Mouse (Mus musculus): ENCODE measurements around the gene Trpm2. TPM values are rescaled to one million over a fixed set of nuclear protein-coding genes. Genes with fewer than 3 reads are reported as not detected.

Gene Trpm2
- total and polyA plus RNA-seq, 3 experiments = 0.14 to 4.1 (median 0.55) TPM

- peak overlapping the region; percentile 91; the same call in 1 of the 2 replicates for H3K4me3 ChIP-seq (ENCODE audit: low read depth, low read length)
- H3K9me3 ChIP-seq (replicated peaks) = no peaks in the 10 kb centered on the region
- TF ChIP-seq GATA1 (IDR thresholded peaks at IDR 0.05; ENCODE audit: borderline replicate concordance, low read length) (no peak), GATA2 (IDR thresholded peaks at IDR 0.05; ENCODE audit: borderline replicate concordance, low read depth, low read length) (no peak), TAL1 (conservative IDR thresholded peaks at IDR 0.05; ENCODE audit: low read depth, low read length) (no peak), CTCF (IDR thresholded peaks at IDR 0.05; ENCODE audit: low read depth, low read length) (no peak), POLR2AphosphoS5 (IDR thresholded peaks at IDR 0.05; ENCODE audit: insufficient replicate concordance, low read depth, low read length) (no peak)
- DNase-seq (ENCODE audit: low spot score) (no peak), ATAC-seq (ENCODE audit: extremely low read depth, insufficient number of reproducible peaks, low FRiP score, poor library complexity, severe bottlenecking) (no peak)
- H3K36me3 ChIP-seq (replicated peaks) = peaks cover 65% of the 10 kb centered on the region
- no peaks in the 10 kb centered on the region for H3K27me3 ChIP-seq (ENCODE audit: insufficient read depth, low read length)
- peaks cover 62% of the 10 kb centered on the region for H3K4me1 ChIP-seq (ENCODE audit: insufficient read depth, low read depth, low read length)
Observed at GRCm38 (mm10) chr10:78007203-78007602, 36.8 kb upstream of the Trpm2 start.

- ATAC-seq (ENCODE audit: extremely low read depth, insufficient number of reproducible peaks, low FRiP score, poor library complexity, severe bottlenecking) (no peak), DNase-seq (ENCODE audit: low spot score) (no peak)
- H3K4me3 ChIP-seq (ENCODE audit: low read depth, low read length) = peak overlapping the region; percentile 91; the same call in 1 of the 2 replicates
- H3K9me3 ChIP-seq (replicated peaks) = no peaks in the 10 kb centered on the region
- H3K4me1 ChIP-seq (ENCODE audit: insufficient read depth, low read depth, low read length) = peaks cover 70% of the 10 kb centered on the region
- TF ChIP-seq TAL1 (conservative IDR thresholded peaks at IDR 0.05; ENCODE audit: low read depth, low read length) (no peak), GATA1 (IDR thresholded peaks at IDR 0.05; ENCODE audit: borderline replicate concordance, low read length) (no peak), CTCF (IDR thresholded peaks at IDR 0.05; ENCODE audit: low read depth, low read length) (no peak), GATA2 (IDR thresholded peaks at IDR 0.05; ENCODE audit: borderline replicate concordance, low read depth, low read length) (no peak), POLR2AphosphoS5 (IDR thresholded peaks at IDR 0.05; ENCODE audit: insufficient replicate concordance, low read depth, low read length) (no peak)
- peaks cover 78% of the 10 kb centered on the region for H3K36me3 ChIP-seq (replicated peaks)
- no peaks in the 10 kb centered on the region for H3K27me3 ChIP-seq (ENCODE audit: insufficient read depth, low read length)
Observed at GRCm38 (mm10) chr10:78005791-78006438, 35.6 kb upstream of the Trpm2 start.

- Histone ChIP-seq H3K4me1 (ENCODE audit: insufficient read depth, low read depth, low read length) (peaks cover 63% of the 10 kb centered on the region), H3K27me3 (ENCODE audit: insufficient read depth, low read length) (no peaks in the 10 kb centered on the region), H3K9me3 (replicated peaks) (no peaks in the 10 kb centered on the region), H3K4me3 (ENCODE audit: low read depth, low read length) (peak overlapping the region; percentile 28; the same call in 1 of the 2 replicates), H3K36me3 (replicated peaks) (peaks cover 91% of the 10 kb centered on the region)
- ATAC-seq (ENCODE audit: extremely low read depth, insufficient number of reproducible peaks, low FRiP score, poor library complexity, severe bottlenecking) (no peak), DNase-seq (ENCODE audit: low spot score) (no peak)
- no peak for TF ChIP-seq GATA1 (IDR thresholded peaks at IDR 0.05; ENCODE audit: borderline replicate concordance, low read length)
- TF ChIP-seq TAL1 (conservative IDR thresholded peaks at IDR 0.05; ENCODE audit: low read depth, low read length) = no peak
- no peak for TF ChIP-seq CTCF (IDR thresholded peaks at IDR 0.05; ENCODE audit: low read depth, low read length)
- TF ChIP-seq POLR2AphosphoS5 (IDR thresholded peaks at IDR 0.05; ENCODE audit: insufficient replicate concordance, low read depth, low read length) = no peak
- no peak for TF ChIP-seq GATA2 (IDR thresholded peaks at IDR 0.05; ENCODE audit: borderline replicate concordance, low read depth, low read length)
Observed at GRCm38 (mm10) chr10:78004479-78005100, 34.2 kb upstream of the Trpm2 start.

GRCm38 (mm10) chr10:78002316-78002715 lies 32.0 kb upstream of the Trpm2 start:
- H3K27me3 ChIP-seq (ENCODE audit: insufficient read depth, low read length) = no peaks in the 10 kb centered on the region
- TF ChIP-seq POLR2AphosphoS5 (IDR thresholded peaks at IDR 0.05; ENCODE audit: insufficient replicate concordance, low read depth, low read length) (no peak), CTCF (IDR thresholded peaks at IDR 0.05; ENCODE audit: low read depth, low read length) (no peak), TAL1 (conservative IDR thresholded peaks at IDR 0.05; ENCODE audit: low read depth, low read length) (no peak)
- DNase-seq (ENCODE audit: low spot score) (no peak), ATAC-seq (ENCODE audit: extremely low read depth, insufficient number of reproducible peaks, low FRiP score, poor library complexity, severe bottlenecking) (no peak)
- peaks cover 96% of the 10 kb centered on the region for H3K36me3 ChIP-seq (replicated peaks)
- no peaks in the 10 kb centered on the region for H3K9me3 ChIP-seq (replicated peaks)
- H3K4me1 ChIP-seq (ENCODE audit: insufficient read depth, low read depth, low read length) = peaks cover 48% of the 10 kb centered on the region
- H3K4me3 ChIP-seq (ENCODE audit: low read depth, low read length) = no peak overlapping the region

DNA sequence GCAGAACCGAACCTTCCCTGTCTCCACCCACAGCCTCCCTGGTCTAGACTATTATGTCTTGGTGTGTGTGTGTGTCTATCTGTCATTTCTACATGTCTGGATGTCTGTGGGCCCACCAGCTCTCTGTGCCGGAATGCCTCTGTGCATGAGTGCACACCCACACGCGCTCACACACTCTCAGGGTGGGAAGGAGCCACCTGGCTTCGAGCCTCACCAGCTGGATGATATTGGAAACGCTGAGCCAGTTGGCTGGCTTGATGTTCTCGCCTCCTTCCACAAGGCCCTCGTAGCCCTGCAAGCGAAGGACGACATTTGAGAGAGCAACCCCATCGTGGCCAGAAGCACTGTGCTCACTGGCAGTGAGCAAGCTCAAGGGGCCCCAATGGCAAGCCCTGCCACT lies 31.4 kb upstream of the Trpm2 start:
- H3K4me1 ChIP-seq (ENCODE audit: insufficient read depth, low read depth, low read length) = peaks cover 43% of the 10 kb centered on the region
- DNase-seq (ENCODE audit: low spot score) (no peak), ATAC-seq (ENCODE audit: extremely low read depth, insufficient number of reproducible peaks, low FRiP score, poor library complexity, severe bottlenecking) (no peak)
- H3K36me3 ChIP-seq (replicated peaks) = peaks cover 97% of the 10 kb centered on the region
- H3K9me3 ChIP-seq (replicated peaks) = no peaks in the 10 kb centered on the region
- H3K4me3 ChIP-seq (ENCODE audit: low read depth, low read length) = no peak overlapping the region
- TF ChIP-seq CTCF (IDR thresholded peaks at IDR 0.05; ENCODE audit: low read depth, low read length) = no peak
- TF ChIP-seq TAL1 (conservative IDR thresholded peaks at IDR 0.05; ENCODE audit: low read depth, low read length) = no peak
- TF ChIP-seq GATA1 (IDR thresholded peaks at IDR 0.05; ENCODE audit: borderline replicate concordance, low read length) = no peak
- no peaks in the 10 kb centered on the region for H3K27me3 ChIP-seq (ENCODE audit: insufficient read depth, low read length)

DNA sequence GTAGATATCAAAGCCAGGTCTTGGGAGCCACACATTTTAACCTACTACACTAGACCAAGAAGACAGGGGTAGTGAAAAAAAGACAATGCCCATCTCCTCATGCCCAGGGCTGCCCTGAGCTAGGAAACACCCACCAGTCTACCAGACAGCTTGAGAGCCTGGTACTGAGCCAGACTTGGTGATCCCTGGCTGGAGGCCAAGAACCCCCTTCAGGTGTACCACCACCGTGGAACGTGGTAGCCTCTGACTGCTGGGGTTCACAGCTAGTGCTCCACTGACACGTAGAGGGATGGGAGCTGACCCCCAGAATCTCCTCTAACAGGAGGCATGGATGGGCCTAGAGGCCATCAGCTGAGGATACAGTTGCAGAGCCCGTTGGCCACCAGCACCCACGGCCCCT lies 29.8 kb upstream of the Trpm2 start:
- Histone ChIP-seq H3K4me3 (ENCODE audit: low read depth, low read length) (no peak overlapping the region), H3K36me3 (replicated peaks) (peaks cover 97% of the 10 kb centered on the region), H3K9me3 (replicated peaks) (no peaks in the 10 kb centered on the region), H3K27me3 (ENCODE audit: insufficient read depth, low read length) (no peaks in the 10 kb centered on the region), H3K4me1 (ENCODE audit: insufficient read depth, low read depth, low read length) (peaks cover 27% of the 10 kb centered on the region)
- no peak for DNase-seq (ENCODE audit: low spot score)
- ATAC-seq (ENCODE audit: extremely low read depth, insufficient number of reproducible peaks, low FRiP score, poor library complexity, severe bottlenecking) = no peak
- TF ChIP-seq CTCF (IDR thresholded peaks at IDR 0.05; ENCODE audit: low read depth, low read length) = no peak
- no peak for TF ChIP-seq POLR2AphosphoS5 (IDR thresholded peaks at IDR 0.05; ENCODE audit: insufficient replicate concordance, low read depth, low read length)
- no peak for TF ChIP-seq GATA2 (IDR thresholded peaks at IDR 0.05; ENCODE audit: borderline replicate concordance, low read depth, low read length)
